Mouse (Mus musculus): ENCODE results near the gene Pam. TPM values are rescaled to one million over a fixed set of nuclear protein-coding genes. Genes with fewer than 3 reads are reported as not detected.
"Not testable (repeated sequence)": the region's sequence is repeated elsewhere in the genome, so short reads cannot be mapped to it uniquely, and the experiment has no call there.

The Pam gene
- total RNA-seq, 2 experiments from 2014 or later, result 6.8 to 15.4 TPM

- ATAC-seq (ENCODE audit: poor library complexity, severe bottlenecking), result no peak
Measured at GRCm38 (mm10) chr1:97781674-97782073, 313.8 kb downstream of the Pam start.

DNA sequence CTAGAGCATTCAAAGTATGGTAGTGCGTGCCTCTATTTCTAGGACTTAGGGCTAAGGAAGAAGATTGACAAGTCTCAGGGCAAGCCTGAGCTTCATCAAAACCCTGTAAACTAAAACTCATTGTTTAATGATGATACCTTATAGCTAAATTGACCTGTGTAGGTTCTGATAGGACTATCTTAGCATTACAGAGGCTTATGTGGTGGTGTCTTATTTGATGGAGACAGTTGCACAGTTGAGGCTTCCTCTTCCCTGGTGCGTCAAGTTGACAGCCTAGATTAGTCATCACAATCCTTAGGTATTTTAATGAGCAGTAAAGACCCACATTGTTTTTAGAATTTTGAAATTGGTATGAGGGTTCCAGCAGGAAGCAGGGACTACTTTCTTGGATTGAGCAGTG lies 321.5 kb downstream of the Pam start:
- ATAC-seq (ENCODE audit: poor library complexity, severe bottlenecking), result no peak

- no peak for ATAC-seq (ENCODE audit: poor library complexity, severe bottlenecking)
Measured at GRCm38 (mm10) chr1:97773362-97773761, 322.1 kb downstream of the Pam start.

DNA sequence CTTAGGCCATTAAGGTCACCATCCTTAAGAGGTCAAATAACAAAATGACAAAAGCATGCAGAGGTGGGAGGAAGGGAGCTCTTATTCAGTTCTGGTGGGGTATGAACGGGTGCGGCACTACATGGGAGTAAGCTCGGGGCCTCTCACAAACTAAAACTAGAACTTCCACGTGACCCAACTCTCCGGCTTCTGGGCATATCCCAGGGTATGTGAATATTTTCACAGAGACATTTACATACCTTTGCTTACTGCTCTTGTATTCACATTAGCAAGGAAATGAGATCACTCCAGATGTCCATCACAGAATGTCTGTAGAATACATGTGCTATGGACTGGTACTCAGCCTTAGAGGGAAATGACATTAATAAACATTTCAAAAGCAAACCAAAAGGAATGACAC lies 323.7 kb downstream of the Pam start:
- no peak for ATAC-seq (ENCODE audit: poor library complexity, severe bottlenecking)

GRCm38 (mm10) chr1:97771118-97771517 lies 324.3 kb downstream of the Pam start:
- no peak for ATAC-seq (ENCODE audit: poor library complexity, severe bottlenecking)

GRCm38 (mm10) chr1:97769904-97770753 lies 325.3 kb downstream of the Pam start, which contains the start of the genes Gin1 and Ppip5k2:
Gene Gin1 (plus strand): TSS chr1:97770172.
Gene Ppip5k2 (minus strand): TSS chr1:97770411.
- ATAC-seq (ENCODE audit: poor library complexity, severe bottlenecking), result peak; percentile 87

GRCm38 (mm10) chr1:97769294-97769903 lies 326.0 kb downstream of the Pam start:
- ATAC-seq (ENCODE audit: poor library complexity, severe bottlenecking), result peak; percentile 55

DNA sequence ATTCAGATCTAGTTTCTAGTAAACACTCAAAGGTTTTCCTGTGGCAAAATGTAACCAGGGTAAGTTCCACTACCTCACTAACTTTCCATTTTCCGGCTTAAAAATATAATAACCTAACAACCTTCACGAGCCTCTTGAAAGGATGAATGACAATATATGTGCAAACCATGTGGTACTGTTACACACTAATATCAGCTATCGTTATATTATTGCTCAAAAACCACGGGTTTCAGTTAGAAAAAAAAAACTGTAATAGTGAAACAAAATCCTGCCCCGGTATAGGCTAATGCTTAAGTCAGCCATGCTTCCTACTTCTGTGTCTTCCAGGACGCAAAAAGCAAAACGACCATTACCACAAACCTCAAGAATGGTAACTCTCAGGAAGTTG lies 326.5 kb downstream of the Pam start:
- peak; percentile 6 for ATAC-seq (ENCODE audit: poor library complexity, severe bottlenecking)

DNA sequence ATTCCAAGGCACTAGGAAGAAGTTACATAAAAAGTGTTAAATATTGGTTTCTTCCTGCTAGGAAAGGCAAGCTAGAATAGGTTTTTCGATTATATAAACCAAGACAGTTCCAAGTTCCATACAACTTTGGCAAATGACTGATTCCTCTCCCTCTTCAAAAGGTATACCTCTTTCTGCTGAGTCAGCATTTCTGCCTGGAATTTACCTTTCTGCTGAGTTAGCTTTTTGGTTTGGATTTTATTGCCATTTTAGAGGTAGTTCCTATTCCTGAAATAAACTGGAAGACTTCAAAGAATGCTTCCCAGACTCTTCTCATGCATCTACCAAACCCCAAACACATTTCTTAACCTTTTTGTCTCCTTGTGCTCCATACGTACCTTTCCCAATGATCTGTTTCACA lies 327.4 kb downstream of the Pam start:
- no peak for ATAC-seq (ENCODE audit: poor library complexity, severe bottlenecking)

DNA sequence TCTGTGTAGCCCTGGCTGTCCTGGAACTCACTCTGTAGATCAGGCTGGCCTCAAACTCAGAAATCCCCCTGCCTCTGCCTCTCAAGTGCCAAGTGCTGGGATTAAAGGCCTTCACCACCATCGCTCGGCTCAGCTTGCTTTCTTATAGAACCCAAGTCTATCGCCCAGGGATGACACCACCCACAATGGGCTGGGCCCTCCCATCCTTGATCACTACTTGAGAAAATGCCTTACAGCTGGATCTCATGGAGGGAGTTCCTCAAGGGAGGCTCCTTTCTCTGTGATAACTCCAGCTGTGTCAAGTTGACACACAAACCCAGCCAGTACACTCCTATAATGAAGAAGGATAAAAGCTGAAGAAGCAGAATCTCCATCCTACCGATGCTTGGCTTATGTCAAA lies 329.7 kb downstream of the Pam start:
- not testable (repeated sequence) for ATAC-seq (ENCODE audit: poor library complexity, severe bottlenecking)

- ATAC-seq (ENCODE audit: poor library complexity, severe bottlenecking), result no peak
Measured at GRCm38 (mm10) chr1:97761477-97761876, 334.0 kb downstream of the Pam start.

- ATAC-seq (ENCODE audit: poor library complexity, severe bottlenecking), result no peak
Measured at GRCm38 (mm10) chr1:97760598-97760997, 334.8 kb downstream of the Pam start.

GRCm38 (mm10) chr1:97759841-97760240 lies 335.6 kb downstream of the Pam start:
- no peak for ATAC-seq (ENCODE audit: poor library complexity, severe bottlenecking)

GRCm38 (mm10) chr1:97754392-97754791 lies 341.1 kb downstream of the Pam start:
- ATAC-seq (ENCODE audit: poor library complexity, severe bottlenecking), result no peak

DNA sequence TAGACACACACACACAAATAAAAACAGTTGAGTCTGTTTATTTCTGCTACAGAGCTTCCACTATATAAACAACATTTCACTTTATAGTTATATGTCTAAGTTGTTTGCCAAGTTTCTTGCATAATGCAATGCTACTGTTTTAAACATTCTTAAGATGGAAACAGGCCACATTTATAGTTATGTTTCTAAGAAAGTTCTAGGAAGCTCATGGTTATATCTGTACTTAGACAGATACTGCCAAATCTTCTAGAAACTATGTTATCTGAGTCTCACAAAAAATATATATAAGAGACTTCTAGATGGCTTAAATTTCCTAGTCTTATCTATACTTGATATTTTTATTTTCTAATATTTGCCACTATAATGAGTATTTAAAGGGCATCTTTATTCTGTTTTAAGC lies 342.2 kb downstream of the Pam start:
- no peak for ATAC-seq (ENCODE audit: poor library complexity, severe bottlenecking)

GRCm38 (mm10) chr1:97748163-97748562 lies 347.3 kb downstream of the Pam start:
- no peak for ATAC-seq (ENCODE audit: poor library complexity, severe bottlenecking)

- no peak for ATAC-seq (ENCODE audit: poor library complexity, severe bottlenecking)
Measured at GRCm38 (mm10) chr1:97746261-97746660, 349.2 kb downstream of the Pam start.

- no peak for ATAC-seq (ENCODE audit: poor library complexity, severe bottlenecking)
Measured at GRCm38 (mm10) chr1:97745712-97746111, 349.7 kb downstream of the Pam start.
